Mouse (Mus musculus) forebrain, embryonic 16.5 days (tissue): ENCODE data around the gene Usp44. TPM values are rescaled to one million over a fixed set of nuclear protein-coding genes. Genes with fewer than 3 reads are reported as not detected.
"Not testable (repeated sequence)": the region's sequence is repeated elsewhere in the genome, so short reads cannot be mapped to it uniquely, and the experiment has no call there.

Experiments used
- ATAC-seq: fragments of 200-750 bp; cut with Nextera tagmentation; 2 replicates; pipeline ENCODE4 v1.8.0; 2017; ENCODE audit warnings: mild to moderate bottlenecking, moderate library complexity
- H3K27ac ChIP-seq: fragments of 300-500 bp; sonication (generic); 2 replicates; pipeline ENCODE4 v1.5.1; 2014; ENCODE audit warnings: low read length, control low read depth
- H3K27me3 ChIP-seq: fragments of 300-500 bp; sonication (generic); replicated peaks from 2 replicates; pipeline ENCODE4 v1.6.1; 2014; ENCODE audit warnings: low read length; ENCODE audit not compliant: control insufficient read depth, insufficient read depth
- H3K36me3 ChIP-seq: fragments of 300-500 bp; sonication (generic); 2 replicates; pipeline ENCODE4 v1.6.1; 2014; ENCODE audit not compliant: control insufficient read depth, insufficient read depth
- H3K4me1 ChIP-seq: fragments of 300-500 bp; sonication (generic); replicated peaks from 2 replicates; pipeline ENCODE4 v1.6.1; 2014; ENCODE audit warnings: low read length; ENCODE audit not compliant: control insufficient read depth, insufficient read depth
- H3K4me2 ChIP-seq: fragments of 300-500 bp; sonication (generic); 2 replicates; pipeline ENCODE4 v1.6.1; 2014; ENCODE audit warnings: mild to moderate bottlenecking, low read length, control low read depth
- H3K4me3 ChIP-seq: fragments of 300-500 bp; sonication (generic); replicated peaks from 2 replicates; pipeline ENCODE4 v1.5.1; 2014; ENCODE audit warnings: mild to moderate bottlenecking, low read length, control low read depth
- H3K9ac ChIP-seq: fragments of 300-500 bp; sonication (generic); replicated peaks from 2 replicates; pipeline ENCODE4 v1.6.1; 2014; ENCODE audit warnings: low read depth, low read length, control low read depth
- H3K9me3 ChIP-seq: fragments of 300-500 bp; sonication (generic); 2 replicates; pipeline ENCODE4 v1.6.1; 2016; ENCODE audit warnings: low read length; ENCODE audit not compliant: control insufficient read depth
- WGBS: fragments of 180-500 bp; shearing (Covaris S2); extraction: QIAGEN DNeasy Blood & Tissue Kit; methylation state at CpG from one replicate; pipeline ENCODE4 v1.1.7; 2014; 5-methylcytosine and 5-hydroxymethylcytosine counted together
- polyA plus RNA-seq: library from polyadenylated mRNA; unstranded; fragments of >200 nt; fragmentation: Nextera tagmentation; extraction: Ambion mirVana; gene quantifications from 2 replicates; pipeline ENCODE4 v1.2.1, GENCODE M21; 2015

The Usp44 gene
- polyA plus RNA-seq = 0.57 and 0.82 TPM in 2 replicates

- no peak within 1 kb of the TSS for H3K27ac ChIP-seq
- peaks cover 24% of the 10 kb centered on the region for H3K27me3 ChIP-seq
- H3K9me3 ChIP-seq = no peaks in the 10 kb centered on the region
- WGBS = 10% methylated on average over 22 of the region's 22 CpGs
- no peak for ATAC-seq
- peak within 1 kb of the TSS; percentile 37 for H3K4me2 ChIP-seq
- 0 out of 2 replicates have a peak within 1 kb of the TSS, but pooled peaks have one; percentile 8 for H3K4me3 ChIP-seq
- H3K4me1 ChIP-seq = peaks cover 21% of the 10 kb centered on the region
- no peaks in the 10 kb centered on the region for H3K36me3 ChIP-seq
- no peak within 1 kb of the TSS for H3K9ac ChIP-seq
Observed at GRCm38 (mm10) chr10:93830931-93831729, at the start of gene Usp44. TSS of gene Usp44 (plus strand) at chr10:93831555.

GRCm38 (mm10) chr10:93783216-93784013 is 47.9 kb upstream of the Usp44 start:
- Histone ChIP-seq H3K9me3 (no peaks in the 10 kb centered on the region), H3K4me2 (no peak overlapping the region), H3K9ac (no peak overlapping the region), H3K4me1 (peaks cover 4% of the 10 kb centered on the region), H3K4me3 (no peak overlapping the region), H3K27me3 (no peaks in the 10 kb centered on the region), H3K36me3 (no peaks in the 10 kb centered on the region), H3K27ac (no peak overlapping the region)
- 41% methylated on average over 15 of the region's 15 CpGs for WGBS
- no peak for ATAC-seq

DNA sequence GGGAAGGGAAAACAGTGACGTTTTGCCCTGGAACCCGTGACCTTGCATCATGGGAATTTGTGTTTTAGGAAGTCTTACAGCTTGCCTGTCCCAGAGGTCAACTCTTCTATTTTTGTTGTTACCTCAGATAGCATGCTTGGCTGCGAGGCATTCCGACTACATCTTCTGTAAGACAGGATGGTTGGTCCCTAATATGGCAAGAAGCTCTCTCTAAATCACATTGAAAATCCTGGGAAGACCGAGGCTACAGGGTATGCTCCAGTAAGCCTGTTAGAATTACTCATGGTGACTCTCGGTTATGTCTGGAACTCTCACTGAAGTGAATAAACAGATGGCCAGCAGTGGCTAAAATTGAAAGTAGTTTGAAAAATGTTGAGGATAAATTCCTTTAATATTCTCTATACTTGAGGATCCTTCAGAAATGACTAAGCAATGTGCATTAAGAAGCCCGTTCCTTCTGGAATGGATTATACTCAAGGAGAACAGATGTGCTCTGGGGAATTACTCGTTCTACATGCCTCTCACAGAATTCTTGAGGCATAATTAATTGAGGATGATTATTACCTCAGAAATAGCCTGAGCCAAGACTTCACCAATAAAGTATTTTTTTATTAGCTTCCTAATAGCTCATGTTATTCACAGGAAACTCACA is 31.5 kb upstream of the Usp44 start:
- H3K36me3 ChIP-seq = no peaks in the 10 kb centered on the region
- no peaks in the 10 kb centered on the region for H3K4me1 ChIP-seq
- H3K4me2 ChIP-seq = no peak overlapping the region
- H3K9me3 ChIP-seq = no peaks in the 10 kb centered on the region
- H3K27ac ChIP-seq = no peak overlapping the region
- no peaks in the 10 kb centered on the region for H3K27me3 ChIP-seq
- no peak overlapping the region for H3K4me3 ChIP-seq
- ATAC-seq = no peak
- WGBS = 79% methylated on average over 8 of the region's 8 CpGs
- no peak overlapping the region for H3K9ac ChIP-seq

- Histone ChIP-seq H3K4me1 (no peaks in the 10 kb centered on the region), H3K9me3 (no peaks in the 10 kb centered on the region), H3K4me2 (no peak overlapping the region), H3K27me3 (no peaks in the 10 kb centered on the region), H3K4me3 (no peak overlapping the region), H3K27ac (no peak overlapping the region), H3K9ac (no peak overlapping the region), H3K36me3 (no peaks in the 10 kb centered on the region)
- WGBS = 70% methylated on average over 4 of the region's 4 CpGs
- ATAC-seq = no peak
Observed at GRCm38 (mm10) chr10:93800363-93800722, 31.0 kb upstream of the Usp44 start.

DNA sequence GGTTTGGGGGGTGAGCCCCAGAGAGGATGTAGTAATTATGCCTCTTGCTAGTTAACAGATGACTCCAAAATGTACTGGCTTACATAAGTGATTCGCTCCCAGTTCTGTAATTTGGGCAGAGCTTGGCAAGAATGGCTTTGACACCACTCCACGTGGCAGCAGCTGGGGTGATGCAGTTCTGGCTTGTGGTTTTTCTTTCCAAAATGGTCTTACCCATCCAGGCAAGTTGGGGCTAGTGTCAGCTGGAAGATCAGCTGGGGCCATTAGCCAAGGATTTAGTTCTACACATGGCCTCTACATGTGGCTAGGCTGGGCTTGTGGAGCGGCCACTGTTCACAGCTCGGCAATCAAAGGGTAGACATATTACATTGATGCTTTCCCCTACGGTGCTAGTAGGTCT is 30.5 kb upstream of the Usp44 start:
- Histone ChIP-seq H3K27me3 (no peaks in the 10 kb centered on the region), H3K9me3 (no peaks in the 10 kb centered on the region), H3K4me1 (no peaks in the 10 kb centered on the region), H3K27ac (no peak overlapping the region), H3K36me3 (no peaks in the 10 kb centered on the region), H3K4me2 (no peak overlapping the region), H3K9ac (no peak overlapping the region), H3K4me3 (no peak overlapping the region)
- WGBS = 78% methylated on average over 5 of the region's 5 CpGs
- no peak for ATAC-seq

GRCm38 (mm10) chr10:93803199-93803598 is 28.2 kb upstream of the Usp44 start:
- Histone ChIP-seq H3K9ac (no peak overlapping the region), H3K27me3 (no peaks in the 10 kb centered on the region), H3K36me3 (no peaks in the 10 kb centered on the region), H3K27ac (no peak overlapping the region), H3K4me3 (no peak overlapping the region), H3K4me2 (no peak overlapping the region), H3K9me3 (no peaks in the 10 kb centered on the region), H3K4me1 (no peaks in the 10 kb centered on the region)
- no peak for ATAC-seq
- WGBS = 84% methylated on average over 6 of the region's 6 CpGs

DNA sequence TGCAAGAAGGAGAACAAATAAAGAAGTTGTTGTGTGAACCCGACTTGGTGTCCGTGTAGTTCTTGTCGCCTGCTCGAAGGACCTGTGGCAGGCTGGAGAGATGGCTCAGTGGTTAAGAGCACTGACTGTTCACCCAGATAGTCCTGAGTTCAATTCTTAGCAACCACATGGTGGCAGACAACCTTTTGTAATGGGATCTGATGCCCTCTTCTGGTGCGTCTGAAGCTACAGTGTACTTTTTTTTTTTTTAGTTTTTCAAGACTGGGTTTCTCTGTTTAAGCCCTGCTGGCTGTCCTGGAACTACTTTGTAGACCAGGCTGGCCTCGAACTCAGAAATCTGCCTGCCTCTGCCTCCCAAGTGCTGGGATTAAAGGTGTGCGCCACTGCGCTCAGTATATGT is 21.9 kb upstream of the Usp44 start:
- not testable (repeated sequence) for H3K4me2 ChIP-seq, H3K27me3 ChIP-seq, ATAC-seq

GRCm38 (mm10) chr10:93810590-93811185 is 20.7 kb upstream of the Usp44 start:
- Histone ChIP-seq H3K27me3 (no peaks in the 10 kb centered on the region; the same call in 1 of the 2 replicates), H3K4me1 (peaks cover 2% of the 10 kb centered on the region; the same call in 1 of the 2 replicates), H3K4me3 (no peak overlapping the region), H3K27ac (no peak overlapping the region), H3K9me3 (no peaks in the 10 kb centered on the region), H3K36me3 (no peaks in the 10 kb centered on the region), H3K4me2 (no peak overlapping the region), H3K9ac (no peak overlapping the region)
- no peak for ATAC-seq
- 54% methylated on average over 7 of the region's 7 CpGs for WGBS

More for the DNA sequence above, 21.9 kb upstream of the Usp44 start:
- H3K9ac ChIP-seq, H3K4me3 ChIP-seq, H3K9me3 ChIP-seq, H3K36me3 ChIP-seq, H3K4me1 ChIP-seq, H3K27ac ChIP-seq: not testable (repeated sequence)
- WGBS = 96% methylated on average over 8 of the region's 8 CpGs

DNA sequence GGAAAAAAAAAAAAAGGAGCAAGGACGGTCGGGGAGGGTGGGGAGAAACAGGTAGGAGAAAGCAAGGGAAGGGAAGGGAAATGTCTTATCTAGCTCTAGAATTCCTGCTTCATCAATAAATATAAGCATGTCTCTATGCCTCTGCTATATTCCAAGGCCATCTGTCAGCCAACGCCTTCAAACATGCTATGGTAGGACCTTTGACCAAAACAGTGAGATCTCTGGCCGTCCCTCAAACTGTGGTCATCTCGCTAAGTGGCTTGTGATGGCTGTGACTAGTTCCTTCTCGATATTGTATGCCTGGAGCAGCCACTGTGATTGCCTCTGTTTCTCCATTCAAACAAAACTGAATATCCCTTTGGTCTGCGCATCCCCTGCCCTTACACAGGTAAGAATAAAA is 19.3 kb upstream of the Usp44 start:
- no peak overlapping the region for H3K27ac ChIP-seq
- H3K27me3 ChIP-seq = no peaks in the 10 kb centered on the region; the same call in 1 of the 2 replicates
- no peaks in the 10 kb centered on the region for H3K36me3 ChIP-seq
- H3K4me3 ChIP-seq = no peak overlapping the region
- no peak overlapping the region for H3K4me2 ChIP-seq
- H3K9me3 ChIP-seq = no peaks in the 10 kb centered on the region
- WGBS = 89% methylated on average over 7 of the region's 7 CpGs
- peaks cover 2% of the 10 kb centered on the region; the same call in 1 of the 2 replicates for H3K4me1 ChIP-seq
- H3K9ac ChIP-seq = no peak overlapping the region
- ATAC-seq = no peak
